Mouse (Mus musculus) midbrain, embryonic 13.5 days (tissue): ENCODE data around the gene Crtc3. TPM values are rescaled to one million over a fixed set of nuclear protein-coding genes. Genes with fewer than 3 reads are reported as not detected.

Source experiments
- polyA plus RNA-seq: library from polyadenylated mRNA; unstranded; fragments of >200 nt; fragmentation: Nextera tagmentation; extraction: Ambion mirVana; gene quantifications from 2 replicates; pipeline ENCODE4 v1.2.1, GENCODE M21; 2015

Gene Crtc3
- polyA plus RNA-seq, 1 experiment from 2014 or later: 12.4 TPM

Other genes with a start within 250 kb of the Crtc3 start
- 16.6 and 18.2 TPM in 2 replicates for gene Blm, start 153.8 kb downstream of the Crtc3 start, polyA plus RNA-seq
- 19.9 and 21.7 TPM in 2 replicates for gene Iqgap1, start 137.1 kb upstream of the Crtc3 start, polyA plus RNA-seq
- 6.1 and 6.6 TPM in 2 replicates for gene Zscan2, start 172.0 kb upstream of the Crtc3 start, polyA plus RNA-seq
- 41.2 and 44.3 TPM in 2 replicates for gene Wdr73, start 212.4 kb upstream of the Crtc3 start, polyA plus RNA-seq
- gene Nmb, start 216.2 kb upstream of the Crtc3 start, polyA plus RNA-seq: 6.3 and 6.6 TPM in 2 replicates